Mouse (Mus musculus) spleen, postnatal 4 days (tissue): ENCODE measurements around the gene Snx27.

Experiments
- DNase-seq, 2 experiments: peaks; one replicate each; pipeline ENCODE4 v3.0.0; 2022; ENCODE audit warnings: low spot score in 2 of 2

The Snx27 gene

DNA sequence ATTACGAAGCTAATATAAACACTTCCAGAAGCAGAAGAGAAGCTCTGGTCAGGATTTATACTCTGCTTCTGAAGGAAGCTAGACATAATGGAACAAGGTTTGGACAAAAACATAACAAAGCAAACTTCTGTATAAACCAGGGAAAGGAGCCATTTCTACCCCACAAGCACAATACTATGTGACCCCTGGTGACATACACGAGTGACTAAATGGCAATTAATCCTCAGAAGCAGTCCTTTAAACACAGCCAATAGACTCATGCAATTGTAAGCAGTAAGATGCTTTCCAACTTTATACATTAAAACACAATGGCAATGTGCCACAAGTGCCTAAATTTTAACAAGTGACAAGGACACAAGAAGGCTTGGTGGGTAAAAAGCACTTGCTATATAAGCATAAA, 15.3 kb downstream of the Snx27 start:
- no peak for DNase-seq

DNA sequence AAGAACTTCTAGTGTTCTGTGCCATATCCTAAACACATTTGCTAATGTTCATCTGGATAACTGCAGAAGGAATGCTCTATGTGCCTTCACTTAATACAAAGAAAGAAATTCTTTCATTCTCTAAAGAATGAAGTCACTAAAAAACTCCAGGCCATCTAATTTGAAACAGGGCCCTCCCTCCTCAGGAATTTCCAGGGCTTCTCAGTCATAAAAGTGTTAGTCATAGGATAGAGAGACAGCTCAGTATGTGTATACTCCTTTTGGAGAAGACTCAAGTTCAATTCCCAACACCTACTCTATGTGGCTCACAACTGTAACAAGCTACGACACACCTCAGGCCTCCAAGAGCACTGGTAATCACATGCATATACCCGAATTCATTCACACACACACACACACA, 17.0 kb downstream of the Snx27 start:
- DNase-seq, result no peak

DNA sequence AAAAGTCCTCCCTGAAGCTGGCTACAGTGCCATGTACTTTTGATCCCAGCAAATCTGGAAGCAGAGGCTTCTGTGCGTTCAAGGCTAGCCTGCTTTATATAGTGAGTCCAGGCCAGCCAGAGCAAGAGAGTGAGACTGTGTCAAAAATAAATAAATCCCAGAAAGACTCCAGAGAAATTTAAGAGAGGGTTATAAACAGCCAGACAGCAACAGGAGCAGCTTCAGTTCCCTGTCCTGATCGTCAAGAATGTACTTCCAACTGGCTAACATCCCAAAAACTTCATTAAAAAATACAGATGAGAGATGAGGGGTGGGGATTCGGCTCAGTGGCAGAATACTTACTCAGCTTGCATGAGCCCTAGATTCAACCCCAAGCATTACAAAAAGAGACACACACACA, 17.4 kb downstream of the Snx27 start:
- no peak for DNase-seq

DNA sequence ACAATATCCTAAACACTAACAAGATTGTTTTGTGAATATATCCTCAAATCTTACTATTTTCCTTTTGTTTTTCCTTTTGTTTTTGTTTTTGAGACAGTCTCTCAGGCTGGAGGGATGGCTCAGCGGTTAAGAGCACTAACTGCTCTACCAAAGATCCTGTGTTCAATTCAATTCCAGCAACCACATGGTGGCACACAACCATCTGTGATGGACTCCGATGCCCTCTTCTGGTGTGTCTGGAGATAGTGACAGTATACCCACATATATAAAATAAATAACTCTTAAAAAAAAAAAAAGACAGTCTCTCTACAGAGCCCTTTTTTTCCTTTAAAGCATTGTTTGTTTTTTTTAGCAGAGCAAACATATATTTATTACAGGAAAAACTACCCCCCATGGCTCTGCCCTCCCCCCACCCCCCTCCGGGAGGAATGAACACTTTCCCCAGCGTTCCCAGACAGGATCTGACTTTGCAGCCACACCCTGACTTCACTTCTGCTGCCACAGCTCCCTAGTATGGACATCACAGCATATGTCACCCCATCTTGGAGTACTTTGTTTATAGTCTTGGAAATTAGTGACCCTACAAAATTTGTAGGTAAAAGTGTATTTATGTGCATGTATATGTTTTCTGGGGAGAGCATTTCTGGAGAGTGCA, 18.0 kb downstream of the Snx27 start:
- DNase-seq, result no peak

DNA sequence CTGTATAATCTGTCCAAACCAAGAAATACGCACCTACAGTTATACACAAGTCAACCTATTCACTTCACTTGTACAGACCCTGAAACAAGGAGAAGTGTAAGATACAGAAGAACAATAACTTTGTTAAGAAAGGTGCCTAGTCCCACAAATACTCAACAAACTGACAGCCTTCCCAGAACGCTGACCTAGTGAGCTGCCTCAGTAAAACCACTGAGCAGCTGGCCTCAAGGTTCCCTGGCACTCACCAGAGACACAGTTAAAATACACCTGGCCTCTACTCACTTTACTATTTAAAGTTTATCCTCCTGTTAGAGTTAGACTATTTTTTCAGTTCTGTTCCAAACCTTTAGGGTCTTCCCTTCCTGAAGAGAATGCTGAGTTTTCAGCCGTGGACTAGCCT, 19.4 kb downstream of the Snx27 start:
- no peak for DNase-seq

DNA sequence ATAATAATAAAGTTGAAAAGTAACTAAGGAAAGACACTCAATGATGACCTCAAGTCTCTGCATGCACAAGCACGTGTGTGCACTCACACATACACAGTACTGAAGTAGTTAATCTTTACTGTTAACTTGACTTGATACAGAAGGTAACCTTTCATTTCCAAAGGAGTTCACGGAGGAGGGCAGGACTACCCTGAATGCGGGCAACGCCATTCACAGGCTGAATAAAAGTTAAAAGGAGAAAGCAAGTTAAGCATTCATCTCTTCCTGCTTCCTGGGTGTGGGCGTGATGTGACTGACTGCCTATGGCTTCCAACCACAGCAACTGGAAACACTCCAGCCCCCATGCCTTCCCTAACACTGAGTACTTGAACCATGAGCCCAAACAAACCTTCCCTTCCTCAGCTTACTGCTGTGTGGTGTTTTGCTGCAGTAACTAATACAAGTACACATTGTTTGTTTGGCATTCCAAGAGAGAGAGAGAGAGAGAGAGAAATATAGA, 22.5 kb downstream of the Snx27 start:
- no peak for DNase-seq

DNA sequence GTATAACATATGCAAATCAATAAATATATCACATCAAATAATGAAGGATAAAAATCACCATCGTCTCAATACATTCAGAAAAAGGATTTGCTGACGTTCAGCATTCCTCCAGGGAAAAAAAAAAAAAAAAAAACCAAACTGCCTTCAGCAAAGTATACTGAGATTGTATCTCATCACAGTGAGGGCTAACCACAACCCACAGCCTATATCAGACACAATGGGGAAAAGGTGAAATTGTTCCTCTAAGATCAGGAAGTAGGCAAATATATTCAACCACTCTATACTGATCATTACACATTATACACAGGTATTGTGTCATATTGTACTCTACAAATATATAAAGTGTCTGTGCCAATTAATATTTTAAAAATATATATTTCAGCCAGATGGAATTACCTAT, 33.5 kb downstream of the Snx27 start:
- DNase-seq, result no peak

DNA sequence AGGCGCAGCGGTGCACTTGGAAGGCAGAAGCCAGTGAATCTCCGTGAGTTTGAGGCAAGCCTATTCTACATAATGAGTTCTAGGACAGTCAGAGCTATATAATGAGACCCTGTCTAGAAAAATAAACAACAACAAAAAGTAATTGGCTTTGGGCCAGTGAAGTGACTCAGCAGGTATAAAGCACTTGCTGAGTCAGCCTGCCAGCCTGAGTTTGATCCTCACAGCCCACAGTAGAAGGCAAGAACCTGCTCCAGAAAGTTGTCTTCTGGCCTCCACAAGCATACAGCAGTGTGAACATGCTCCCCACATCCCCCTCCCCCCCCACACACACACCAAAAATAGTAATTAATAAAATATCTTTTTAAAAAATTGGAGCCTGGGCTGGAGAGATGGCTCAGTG, 45.3 kb downstream of the Snx27 start:
- no peak for DNase-seq

DNA sequence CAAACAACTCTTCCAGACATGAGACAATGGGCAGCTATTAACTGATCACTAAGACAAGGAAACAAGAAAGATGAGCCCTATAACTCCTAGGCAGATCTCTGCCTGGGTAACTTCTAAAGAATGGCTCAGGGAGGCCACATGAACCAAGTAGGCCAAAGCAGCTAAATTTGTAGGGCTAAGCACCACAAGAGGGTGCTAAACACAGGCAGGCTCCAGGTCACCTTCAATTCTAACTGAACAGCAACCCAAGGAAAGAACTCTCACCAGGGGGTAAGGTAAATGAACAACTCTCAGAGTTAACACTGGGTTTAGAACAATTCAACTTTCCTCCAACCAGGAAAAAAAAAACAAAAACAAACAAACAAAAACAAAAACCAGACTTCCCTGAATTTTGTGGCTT, 48.5 kb downstream of the Snx27 start:
- peak in 1 of 2 experiments; percentile 17 for DNase-seq

DNA sequence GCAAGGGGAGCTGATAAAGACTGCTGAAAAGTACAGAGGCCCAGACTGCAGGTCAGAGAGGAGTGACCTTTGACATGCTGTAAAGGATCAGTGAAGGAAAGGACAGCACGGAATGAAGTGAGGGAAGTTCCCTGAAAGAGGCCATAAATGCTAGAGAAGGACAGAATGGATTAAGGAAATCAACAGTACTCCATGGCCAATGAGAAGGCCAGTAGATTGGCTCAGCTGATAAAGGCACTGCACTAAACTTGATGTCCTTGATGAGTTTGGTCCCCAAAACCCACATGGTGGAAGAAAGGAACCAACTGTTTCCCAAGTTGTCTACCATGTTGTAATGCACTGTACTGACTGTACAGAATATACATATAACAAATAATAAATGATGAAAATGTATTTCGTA, 55.8 kb downstream of the Snx27 start:
- DNase-seq, result no peak

DNA sequence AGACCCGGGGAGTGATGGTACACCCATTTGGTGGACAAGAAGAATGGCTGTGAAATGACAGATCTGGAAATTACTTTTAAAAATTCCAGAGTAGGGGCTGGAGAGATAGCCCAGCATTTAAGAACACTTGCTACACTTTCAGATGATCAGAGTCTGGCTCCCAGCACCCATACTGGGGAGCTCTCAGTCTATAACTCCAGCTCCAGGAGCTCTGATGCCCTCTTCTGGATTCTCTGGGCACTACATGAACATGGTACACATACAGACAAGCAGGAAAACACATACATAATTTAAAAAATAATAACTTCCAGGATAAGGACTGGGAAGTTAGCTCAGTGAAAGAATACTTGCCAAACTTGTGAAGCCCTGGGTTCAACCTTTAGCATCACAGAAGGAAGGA, 75.9 kb downstream of the Snx27 start:
- no peak for DNase-seq

DNA sequence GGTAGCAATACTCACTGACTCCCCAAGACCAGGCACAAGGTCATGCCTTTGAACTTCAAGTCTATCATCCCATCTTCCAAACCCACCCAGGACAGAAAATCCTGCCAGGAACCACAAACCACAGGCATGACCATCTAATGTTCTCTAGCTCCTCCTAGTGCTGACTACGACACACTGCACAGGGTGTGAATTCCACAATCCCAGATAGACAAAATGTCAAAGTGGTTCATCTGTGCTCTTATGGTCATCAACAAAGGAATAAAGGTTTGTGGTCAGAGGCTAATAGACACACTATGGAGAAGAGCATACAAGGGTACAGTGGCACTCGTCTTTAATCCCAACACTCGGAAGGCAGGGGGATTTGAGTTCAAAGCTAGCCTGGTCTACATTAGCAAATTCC, 80.3 kb downstream of the Snx27 start:
- DNase-seq, result no peak

DNA sequence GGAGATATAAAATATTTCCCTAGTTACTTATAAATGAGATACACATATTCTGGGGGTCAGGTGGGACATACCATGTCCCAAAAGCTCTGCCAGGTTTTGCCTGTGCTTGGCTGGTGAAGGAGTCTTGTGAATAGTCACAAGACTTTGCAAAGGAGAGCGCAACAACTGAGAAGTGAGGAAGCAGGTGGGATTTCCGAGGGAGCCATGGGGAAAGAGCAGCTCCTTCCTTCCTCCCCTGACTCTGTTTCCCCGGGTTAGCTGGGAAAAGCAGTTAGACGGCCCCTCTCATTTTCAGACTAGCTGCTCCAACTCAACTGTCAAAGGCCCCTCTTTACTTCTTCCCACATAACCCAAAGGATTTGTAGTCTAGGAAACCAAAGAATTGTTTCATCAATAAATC, 85.4 kb downstream of the Snx27 start:
- no peak for DNase-seq

DNA sequence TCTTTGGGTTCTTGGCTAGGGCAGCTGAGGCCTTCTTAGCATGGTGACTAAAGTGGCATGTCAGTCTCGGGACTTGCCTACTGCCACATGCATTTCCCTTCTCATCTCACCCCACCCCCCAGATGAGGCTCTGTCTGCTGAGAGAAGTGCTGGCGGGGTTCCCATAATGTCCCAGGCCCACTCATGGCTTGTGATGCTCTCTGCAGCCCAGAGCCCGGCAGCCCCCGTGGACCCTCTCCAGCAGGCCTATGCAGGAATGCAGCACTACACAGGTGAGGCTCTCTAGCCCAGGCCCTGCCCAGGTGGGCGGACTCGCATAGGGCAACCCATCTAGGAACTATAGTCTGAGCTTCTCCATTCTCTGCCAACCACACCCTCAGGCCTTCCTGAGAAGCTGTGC, 94.9 kb downstream of the Snx27 start:
- DNase-seq, result no peak

DNA sequence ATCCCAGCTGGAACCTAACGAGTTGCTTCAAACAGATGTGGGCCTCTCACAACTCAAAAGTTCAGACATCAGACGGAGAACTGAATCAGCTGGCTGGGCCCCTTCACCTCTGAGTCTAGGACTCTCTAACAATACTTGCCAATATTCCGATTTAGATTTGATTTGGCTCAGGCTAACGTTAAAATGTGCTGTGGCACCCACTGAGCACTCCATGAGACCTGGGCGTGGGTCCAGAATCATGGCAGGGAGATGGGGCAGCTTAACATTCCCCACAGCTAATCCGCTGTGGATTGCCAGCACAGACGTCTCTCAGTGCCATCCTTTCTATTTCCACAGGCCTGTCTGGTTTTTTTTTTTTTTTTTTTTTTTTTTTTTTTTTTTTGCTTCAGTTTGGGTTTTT, 96.6 kb downstream of the Snx27 start:
- DNase-seq, result no peak

DNA sequence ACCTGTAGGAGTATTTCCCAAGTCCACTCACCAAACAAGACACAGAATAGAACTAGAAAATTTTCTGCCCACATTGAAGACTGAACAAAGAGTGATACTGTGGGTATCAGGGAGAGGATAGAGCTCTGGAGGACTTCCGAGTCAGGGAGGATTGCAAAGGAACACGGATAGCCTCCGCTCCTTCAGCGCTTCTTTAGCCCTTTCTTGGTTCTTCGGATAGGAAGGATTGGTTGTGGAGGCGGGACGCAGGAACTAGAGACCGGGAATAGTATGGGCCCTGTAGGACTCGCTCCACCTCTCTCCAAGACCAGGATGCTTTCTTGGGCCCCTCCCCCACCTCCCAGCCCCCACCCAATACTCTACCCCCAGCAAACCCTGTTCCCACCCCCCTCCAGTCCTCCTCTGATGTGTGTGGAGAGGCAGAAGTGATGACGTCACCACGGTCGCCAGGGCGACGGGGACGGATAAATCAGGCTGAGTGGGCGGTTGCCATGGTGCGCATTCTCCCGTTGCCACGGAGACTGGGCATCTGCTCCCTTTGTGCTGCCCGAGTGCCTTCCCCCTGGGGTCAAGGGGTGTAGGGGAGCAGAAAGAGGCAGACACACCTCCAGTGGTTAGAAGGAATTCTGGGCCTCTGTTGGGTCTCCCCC, 98.6 kb downstream of the Snx27 start:
- no peak for DNase-seq

DNA sequence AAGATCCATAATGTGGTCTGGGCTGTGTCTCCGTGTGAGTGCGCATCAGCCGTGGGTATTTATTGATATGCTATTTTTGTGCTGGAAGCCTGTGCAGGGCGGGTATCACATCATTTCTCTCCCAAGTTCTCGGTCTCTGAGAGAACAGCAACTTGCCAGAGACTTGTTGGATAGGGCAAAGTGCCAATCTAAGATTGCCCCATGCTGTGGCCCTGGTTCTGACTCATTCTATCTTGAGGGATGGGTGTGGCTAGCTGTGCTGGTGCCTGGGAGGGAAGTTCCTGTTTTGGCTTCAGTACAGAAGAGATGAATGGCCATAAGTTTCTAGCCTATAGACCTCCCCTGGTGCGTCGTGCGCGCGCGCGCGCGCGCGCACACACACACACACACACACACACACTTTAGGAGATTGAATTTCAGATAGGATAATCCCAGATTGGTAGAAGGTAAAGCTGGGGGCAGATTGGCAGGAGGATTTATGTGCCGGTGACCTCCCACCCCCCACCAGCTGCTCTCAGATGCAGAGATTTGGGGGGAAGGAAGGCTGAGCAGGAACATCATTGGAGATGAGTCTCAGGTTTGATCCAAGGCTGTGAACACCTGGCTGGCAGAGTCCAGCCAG, 99.6 kb downstream of the Snx27 start:
- no peak for DNase-seq

DNA sequence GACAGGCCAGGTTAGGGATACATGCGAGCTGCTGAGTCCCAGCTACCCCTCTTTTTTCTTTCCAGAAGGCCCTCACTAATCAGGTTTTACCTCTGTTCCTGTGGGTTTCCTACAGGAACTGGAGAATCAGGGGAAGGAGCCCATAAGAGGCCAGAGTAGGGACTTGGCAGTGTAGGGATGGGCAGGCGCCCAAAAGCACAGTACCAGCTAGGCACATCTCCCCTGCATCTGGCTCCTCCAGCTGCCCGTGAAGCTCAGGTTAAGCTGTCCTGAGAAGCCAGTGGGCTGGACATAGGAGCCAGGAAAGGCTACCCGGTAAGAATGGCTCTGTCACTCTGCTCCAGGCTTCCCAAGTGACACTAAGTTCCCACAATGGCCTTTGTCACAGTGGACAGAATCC, 101.1 kb downstream of the Snx27 start:
- no peak for DNase-seq

DNA sequence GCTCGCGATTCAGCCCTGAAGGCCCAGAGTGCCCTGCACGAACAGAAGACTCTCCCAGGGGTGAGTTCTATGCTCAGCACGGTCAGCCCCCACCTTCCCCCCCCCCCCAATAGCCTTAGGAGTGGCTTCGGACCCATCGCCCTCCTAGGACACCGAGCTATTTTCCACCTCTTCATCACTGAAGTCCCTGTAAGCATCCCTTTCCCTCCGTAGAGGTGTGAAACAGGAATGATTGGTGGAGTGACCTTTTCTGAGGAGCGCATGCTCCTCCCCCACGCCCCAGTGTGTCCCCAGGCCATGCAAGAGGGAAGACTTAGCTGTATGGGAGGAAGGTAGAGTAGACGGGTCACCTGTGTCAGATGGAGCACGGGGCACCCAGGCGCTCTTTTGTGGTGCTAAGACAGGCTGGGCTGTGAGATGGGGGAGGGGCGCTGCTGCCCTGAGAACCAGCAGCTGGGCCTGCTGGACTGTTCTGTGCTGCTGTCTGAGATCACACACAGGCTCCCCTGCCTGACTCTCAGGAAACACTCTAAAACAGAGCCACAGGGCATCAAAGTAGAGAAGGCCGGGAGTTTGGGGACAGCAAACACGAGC, 102.1 kb downstream of the Snx27 start, which contains the start of gene Riiad1:
Riiad1 (minus strand) TSS at position 51 of the 594 bp plus-strand sequence.
- no peak for DNase-seq

DNA sequence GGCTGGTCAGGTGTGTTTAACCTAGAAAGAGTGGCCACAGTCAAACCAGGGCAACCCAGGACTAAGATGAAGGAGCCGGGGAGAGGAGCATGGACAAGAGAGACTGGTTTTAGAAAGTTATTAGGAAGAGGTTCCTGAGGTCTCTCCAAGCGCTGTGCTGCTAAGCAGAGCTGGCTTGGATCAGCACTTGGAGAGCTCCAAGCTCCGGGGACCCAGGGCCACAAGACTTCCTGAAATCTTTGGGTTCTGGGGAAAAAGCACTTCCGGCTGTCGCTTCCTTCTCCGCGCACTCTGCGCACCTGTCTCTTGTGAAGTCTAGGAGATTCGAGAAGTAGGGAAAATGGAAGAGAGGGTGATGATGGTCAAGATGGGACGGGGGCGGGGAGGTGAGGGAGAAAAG, 103.0 kb downstream of the Snx27 start:
- DNase-seq, result no peak

DNA sequence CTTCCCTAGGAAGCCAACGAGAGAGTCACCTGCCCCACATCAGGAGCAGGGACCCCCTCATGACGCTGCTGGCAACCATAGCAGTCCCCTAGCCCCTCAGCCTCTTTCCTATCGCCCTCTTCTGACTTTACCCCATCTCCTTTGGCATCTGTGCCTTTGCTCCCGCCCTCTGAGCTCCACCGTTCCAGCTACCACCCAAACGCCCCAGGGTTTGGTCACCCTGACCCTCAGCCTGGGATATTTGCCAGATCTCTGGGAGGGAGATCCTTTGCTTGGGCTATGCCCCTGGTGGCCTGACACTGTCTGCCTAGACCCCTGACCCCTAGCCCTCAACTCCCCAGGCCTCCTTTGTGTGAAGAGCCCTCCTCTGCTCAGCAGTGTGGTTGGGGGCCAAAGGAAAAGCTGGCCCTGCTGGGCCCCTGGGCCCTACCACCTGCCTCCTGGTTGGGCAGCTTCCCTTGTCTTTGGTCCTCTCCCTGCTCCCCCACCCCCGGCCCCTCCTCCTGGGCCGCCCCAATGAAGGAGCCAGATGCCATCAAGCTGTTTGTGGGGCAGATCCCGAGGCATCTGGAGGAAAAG, 103.8 kb downstream of the Snx27 start:
- no peak for DNase-seq

DNA sequence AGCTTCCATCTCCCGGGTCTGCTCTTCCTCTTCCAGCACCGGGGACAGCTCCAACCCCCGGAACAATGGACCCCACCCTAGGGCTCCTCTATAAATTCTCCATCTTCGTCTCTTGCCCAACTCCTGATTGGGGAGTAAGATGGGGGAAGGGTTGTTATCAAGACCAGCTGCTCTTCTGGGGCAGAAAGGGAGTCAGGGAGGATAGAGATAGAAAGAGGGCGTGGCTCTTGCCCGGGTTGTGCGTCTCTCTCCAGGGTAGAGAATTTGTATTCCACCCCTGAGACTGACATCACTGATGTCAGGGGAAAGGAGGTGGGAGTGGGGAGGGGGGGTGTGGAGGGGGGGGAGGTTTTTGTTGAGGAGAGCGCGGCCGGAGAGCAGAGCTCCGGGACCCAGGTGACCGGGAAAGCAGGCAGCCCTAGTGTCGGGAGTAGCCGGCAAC, 104.5 kb downstream of the Snx27 start, which contains the start of gene Celf3:
Celf3 (plus strand) TSS at position 315 of the 442 bp plus-strand sequence.
- peak in 1 of 2 experiments; percentile 19 for DNase-seq
